Mouse (Mus musculus): ENCODE data around the gene Car5a.

DNA sequence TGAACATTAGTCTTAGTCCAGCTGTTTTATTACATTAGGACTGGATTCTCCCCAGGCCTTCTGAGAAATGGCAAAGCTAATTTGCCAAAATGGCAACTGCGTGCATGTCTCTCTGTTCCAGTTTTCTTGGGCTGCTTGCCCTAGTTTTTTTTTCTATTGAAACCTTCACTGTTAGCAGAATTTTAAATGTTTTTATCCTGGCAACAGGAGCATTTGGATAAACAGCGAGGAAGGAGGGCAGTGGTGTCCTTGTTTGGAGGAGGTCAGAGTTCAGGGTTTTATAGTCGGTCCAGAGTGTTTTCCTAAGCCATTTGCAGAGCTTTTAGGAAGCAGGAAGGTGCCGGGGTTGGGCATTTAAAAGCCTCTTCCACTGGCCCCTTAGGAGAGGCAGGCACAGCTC lies 23.3 kb upstream of the Car5a start:
- TF ChIP-seq POLR2A (IDR thresholded peaks at IDR 0.05; ENCODE audit: extremely low read depth, insufficient read depth, low read length) (no peak), CTCF (IDR thresholded peaks at IDR 0.05; ENCODE audit: low read depth, low read length) (no peak)

Data from liver, adult 2 months (tissue).